Mouse (Mus musculus) 3T3-L1 (cell line): ENCODE results near the gene Specc1.
"Not testable (repeated sequence)": the region's sequence is repeated elsewhere in the genome, so short reads cannot be mapped to it uniquely, and the experiment has no call there.

ENCODE experiments used
- DNase-seq: peaks from one replicate; pipeline ENCODE4 v3.0.0-alpha.2; 2015; ENCODE audit warnings: low read depth, low spot score

The Specc1 gene

DNA sequence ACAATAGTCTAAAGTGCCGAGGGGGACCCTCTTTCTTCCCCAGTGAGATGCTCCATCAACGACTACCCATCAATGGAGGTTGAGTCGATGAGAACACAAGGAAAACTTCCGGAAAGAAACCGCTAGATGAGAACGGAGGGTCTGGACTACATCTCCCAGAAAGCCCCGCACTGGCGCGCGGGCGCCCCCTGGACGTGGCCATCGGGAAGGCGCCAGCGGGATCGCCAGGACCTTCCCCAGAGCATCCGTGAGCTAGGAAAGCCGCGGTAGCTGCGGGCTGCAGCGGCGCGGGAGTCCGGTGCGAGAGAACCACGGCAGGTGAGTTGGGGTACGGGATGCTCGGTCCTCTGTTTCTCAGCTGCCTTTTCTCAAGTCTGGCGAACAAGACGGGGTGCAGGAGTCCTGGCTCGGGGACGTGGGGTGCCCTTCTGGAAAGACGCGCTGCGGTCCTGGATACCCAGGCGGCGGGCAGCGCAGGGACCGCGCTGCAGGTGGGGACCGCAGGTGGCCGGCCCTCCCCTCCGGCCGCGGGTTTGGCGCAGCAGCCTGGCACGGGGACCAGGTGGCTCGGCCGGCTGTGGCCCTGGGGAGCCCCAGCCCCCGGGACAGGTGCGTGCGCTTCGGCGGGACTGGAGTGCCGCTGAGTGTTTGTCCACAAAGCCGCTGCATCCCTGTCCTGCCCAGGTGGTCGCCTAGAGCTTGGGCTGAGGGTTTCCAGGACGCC lies at the start of gene Specc1:
Gene Specc1 (plus strand): TSS at position 192 of the 724 bp plus-strand sequence.
- peak; percentile 87 for DNase-seq

DNA sequence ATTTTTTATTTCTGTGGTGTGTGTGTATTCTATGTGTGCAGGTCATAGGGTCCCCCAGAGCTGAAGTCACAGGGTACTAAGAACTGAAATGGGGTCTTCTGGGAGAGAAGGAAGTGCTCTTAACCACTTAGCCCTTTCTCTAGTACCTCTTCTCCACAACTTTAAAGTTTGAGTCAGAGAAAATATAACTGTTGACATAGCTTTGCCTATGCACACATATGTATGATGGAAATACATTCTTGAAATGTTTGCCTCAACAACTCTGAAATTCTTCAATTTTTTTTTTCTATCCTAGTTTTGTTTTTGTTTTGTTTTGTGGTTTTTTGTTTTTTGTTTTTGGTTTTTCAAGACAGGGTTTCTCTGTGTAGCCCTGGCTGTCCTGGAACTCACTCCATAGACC lies 48.2 kb upstream of the Specc1 start:
- no peak for DNase-seq

DNA sequence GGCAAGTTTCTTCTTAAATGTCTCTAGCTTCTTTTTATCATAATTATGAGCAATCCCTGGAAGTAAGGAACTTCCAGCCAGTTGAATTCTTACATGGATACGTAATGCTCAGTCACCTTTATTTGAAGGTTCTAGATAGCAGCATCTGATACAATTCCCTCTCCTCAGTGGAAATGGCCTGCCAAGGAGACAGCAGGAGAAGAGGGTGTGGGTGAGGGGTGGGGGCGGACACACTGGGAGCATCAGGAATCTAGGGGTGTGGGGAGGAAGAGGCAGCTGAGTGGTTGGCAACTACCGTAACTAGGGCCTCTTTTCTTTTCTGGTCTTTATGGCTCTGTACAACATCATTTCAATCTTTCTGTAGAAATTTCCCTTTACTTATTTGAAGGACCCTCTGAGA lies 36.9 kb upstream of the Specc1 start:
- DNase-seq: no peak

DNA sequence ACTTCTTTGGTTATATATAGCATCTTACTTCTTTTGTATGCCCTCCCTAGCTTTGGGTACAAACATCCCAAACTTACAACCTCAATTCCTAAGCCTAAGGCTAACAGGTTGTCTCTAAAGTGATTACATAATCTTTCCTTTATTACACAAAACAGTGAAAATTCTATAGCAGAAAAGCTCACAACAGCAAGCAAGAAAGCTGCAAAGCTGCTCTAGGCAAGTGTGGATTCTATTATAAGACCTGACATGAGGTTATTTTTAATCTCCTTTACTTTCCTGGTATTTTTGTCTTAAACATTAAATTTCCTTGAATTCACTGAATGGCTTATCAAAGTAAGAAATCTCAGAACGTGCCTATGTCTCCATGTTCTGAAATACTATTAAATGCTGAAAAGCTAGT lies 33.3 kb upstream of the Specc1 start:
- no peak for DNase-seq

DNA sequence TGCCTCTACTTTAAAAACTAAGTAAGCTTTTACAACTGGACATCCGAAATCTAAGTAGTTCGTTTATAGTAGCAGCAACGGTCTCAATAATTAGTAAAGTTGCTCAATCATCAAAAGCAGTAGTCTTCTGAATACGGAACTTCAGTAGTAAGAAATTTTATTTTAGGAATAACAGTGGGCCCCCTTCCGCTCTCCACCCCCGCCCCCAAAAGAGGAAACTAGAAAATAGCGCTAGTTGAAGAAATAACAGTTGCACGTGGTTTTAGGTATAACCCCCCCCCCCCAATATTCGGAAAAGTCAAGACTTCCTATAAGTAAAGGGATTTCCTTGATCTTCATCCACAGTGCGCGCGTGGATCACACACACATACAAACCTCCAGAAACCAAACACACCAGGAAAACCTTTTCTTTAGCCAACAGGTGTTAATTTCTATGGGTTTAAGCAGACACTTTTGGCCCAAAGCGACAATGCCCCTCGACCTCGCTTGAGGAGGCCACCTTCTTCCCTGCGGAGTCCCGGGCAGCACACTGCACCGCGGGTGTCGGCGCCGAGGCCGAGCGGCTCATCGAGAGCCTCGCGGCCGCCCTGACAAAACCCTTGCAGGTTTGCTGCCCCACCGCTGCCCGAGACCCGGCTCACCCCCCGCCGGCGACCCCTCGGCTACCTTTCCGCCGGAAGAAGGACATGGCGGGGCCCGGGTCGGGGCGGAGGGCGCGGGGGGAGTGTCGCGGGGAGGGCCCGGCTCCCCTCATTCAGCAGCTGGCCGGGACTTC lies 27.1 kb upstream of the Specc1 start:
- peak; percentile 32 for DNase-seq

DNA sequence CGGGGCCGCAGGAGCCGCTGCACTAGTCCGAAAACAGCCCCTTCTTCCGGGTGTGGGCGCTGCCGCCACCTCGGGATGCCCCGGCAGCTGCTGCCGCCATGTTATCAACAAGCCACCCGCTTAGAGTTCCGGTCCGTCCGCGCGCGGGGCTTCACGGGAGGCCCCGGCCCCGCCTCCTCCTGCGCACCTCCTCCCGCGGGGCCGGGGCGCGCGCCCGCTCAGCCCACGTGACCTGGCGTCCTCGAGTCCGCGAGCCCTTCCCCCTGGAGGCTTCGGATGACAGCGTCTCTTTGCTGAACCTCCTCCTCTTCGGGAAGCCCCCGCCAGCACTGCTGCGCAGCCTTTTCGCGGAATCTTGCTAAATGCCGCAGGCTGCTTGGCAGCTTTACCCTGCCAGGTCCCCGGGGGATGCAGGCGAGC lies 26.5 kb upstream of the Specc1 start, which contains the start of gene Akap10:
Gene Akap10 (minus strand): TSS at position 155 of the 420 bp plus-strand sequence.
- DNase-seq: peak; percentile 94

DNA sequence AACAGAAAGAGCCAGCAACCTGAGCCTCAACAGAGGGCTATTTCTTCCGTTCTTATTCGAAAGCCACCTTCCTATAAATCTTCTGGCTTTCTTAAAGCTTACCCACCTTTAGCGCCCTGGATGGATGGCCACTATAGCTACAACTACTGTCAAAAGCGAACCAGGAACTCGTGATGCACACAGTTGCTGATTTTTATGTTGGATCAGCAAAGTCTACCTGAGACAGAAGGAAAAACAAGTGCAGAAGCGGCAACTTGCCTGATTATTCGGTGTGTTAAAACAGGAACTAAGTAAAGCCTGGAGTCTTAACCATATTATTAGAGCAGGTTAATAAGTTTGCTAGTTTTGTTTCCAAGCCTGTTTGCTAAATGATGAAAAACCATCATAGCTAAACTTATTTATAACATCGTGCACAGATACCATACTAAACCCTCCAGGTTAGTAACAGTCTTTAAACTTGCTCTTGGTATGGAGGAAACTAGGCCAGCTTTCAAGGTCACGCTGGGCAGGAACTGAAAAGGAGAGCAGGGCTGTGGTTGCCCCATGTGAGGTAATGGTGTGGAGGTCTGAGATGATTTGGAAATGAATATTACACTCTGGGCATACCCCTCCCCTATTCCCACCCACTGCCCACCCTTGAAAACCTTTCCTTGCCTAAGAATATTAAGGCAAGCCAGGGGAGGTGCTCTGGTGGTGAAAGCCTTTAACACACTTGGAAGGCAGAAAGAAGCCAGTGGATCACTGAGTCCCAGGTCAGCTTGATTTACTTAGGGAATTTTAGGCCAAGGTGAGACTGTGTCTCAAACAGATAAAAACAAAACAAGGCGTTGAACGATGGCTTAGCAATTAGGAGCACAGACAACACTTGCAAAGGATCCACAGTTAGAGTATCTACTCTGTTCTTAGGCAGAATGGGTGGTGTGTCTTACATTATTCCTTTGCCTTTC lies 25.6 kb upstream of the Specc1 start:
- no peak for DNase-seq

DNA sequence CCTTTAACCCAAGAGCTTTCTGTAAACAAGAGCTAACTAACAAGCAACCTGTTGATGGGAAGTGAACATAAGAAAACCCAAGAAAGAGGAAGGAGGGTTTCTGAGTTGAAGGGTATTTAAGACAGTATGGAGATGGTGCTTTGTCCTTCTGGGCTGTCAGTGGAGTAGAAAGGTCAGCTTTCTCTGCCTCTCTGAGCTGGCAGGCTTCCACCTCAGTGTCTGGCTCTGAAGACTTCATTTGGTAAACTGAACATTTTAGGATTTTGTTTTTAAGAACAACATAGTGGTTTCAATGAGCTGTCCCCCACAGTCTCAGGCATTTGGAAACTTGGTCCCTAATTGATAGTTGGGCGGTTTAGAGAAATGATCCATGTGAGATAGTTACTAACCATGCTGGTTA lies 18.8 kb upstream of the Specc1 start:
- DNase-seq: no peak

DNA sequence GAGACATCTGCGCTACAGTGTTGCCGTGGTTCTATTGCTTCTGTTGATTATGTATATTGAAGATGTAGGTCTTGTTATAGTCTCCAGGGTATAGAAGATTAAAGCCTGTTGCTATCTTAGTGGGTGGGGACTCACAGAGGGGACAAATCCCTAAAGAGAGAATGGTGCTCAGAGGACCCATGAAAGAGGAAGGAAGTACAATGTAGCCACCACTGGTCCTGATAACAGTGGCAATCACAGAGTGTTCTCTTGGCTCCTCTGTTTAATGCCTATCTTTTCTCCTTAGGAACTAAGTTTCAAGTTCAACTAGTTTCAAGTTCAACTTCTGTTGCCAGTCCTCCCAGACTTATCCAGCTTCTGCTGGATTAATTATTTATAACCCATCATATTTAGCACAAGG lies 13.7 kb upstream of the Specc1 start:
- DNase-seq: no peak

DNA sequence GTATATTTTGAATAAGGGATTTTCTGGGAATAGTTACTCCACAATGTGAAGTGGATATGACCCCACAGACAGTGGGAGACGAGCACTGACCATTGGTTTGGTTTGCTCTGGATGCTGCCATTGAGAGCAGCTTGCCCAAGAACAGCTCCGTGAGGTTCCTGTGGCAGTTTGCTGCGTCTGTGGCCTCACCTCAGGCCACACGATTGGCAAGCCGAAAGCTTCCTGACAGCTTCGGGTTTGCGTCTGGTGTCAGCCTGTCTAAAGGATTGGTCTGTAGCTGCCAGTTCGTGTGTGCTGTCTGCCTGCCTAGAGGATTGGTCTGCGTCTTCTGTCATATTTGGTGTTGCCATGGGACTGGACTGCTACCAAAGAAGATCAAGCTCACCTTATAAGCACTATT lies 12.1 kb upstream of the Specc1 start:
- DNase-seq: no peak

DNA sequence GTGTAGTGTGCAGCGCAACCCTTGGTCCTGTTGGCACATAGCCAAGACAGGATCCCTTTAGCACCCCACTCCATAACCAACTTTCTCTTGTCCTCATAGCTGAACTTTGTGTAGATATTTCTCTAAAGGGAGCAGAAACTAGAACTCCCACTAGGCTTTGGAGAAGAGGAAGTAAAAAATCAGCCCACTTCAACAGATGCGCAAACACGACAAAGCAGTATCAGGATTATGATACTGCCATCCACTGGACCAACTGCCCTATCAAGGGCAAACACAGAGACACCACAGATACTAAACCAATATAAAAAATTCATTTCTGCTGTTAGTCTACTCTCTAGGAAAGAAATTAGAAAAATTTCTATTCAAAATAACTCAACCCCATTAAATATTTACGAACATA lies 10.0 kb upstream of the Specc1 start:
- DNase-seq: no peak

DNA sequence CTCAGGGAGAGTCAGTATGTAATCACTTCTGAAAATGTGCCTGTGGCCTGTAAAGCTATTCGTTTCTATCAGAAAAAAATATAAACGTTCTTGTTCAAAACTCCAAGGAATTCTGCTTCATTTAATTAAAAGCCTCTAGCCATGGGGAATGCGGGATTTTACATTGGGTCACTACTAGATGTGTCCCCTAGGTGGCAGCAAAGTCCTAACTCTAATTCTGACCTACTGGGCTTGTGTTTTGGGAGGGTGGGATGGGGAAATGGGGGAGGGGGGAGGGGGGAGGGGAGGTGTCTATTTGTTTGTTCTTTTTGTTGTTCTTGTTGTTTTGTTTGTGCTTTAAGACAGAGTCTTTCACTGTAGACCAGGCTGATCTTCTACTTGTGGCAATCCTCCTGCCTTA lies 7.2 kb upstream of the Specc1 start:
- peak; percentile 78 for DNase-seq

DNA sequence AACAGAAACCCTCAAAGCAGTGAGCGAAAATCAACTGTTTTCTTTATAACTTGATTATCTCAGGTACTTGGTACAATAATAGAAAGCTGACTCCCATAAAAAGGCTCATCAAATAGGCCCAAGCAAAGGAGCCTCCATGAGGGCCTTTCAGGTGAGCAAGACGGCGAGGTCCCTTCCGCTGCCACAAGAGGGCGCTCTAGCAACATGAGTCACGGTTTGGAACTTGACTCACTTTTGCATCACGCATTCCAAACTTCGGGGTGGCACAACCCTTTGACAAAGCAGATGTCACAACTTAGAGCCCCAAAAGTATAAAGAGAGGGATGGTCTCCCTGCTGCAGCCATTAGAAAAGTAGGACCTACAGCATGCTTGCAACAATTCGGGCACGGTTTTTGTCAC lies 5.9 kb upstream of the Specc1 start:
- DNase-seq: peak; percentile 88

DNA sequence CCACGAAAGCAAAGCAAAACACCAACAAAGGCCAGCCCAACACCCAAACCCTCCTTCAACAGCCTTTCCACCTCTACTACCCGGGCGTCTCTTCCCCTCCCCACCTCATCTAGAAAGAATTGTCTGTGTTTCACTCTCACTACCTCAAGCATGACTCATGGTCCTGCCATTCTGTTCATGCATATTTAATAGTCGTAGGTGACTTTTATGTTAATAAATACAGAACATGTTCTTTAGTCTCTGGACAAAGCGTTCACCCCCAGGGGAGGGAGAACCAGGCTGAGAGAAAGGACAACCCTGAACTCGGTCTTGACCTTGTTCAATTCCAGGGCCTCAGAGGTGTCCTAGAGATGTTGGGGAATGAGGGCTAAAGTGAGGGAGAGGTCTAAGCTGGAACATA lies 1.4 kb upstream of the Specc1 start:
- DNase-seq: peak; percentile 54

DNA sequence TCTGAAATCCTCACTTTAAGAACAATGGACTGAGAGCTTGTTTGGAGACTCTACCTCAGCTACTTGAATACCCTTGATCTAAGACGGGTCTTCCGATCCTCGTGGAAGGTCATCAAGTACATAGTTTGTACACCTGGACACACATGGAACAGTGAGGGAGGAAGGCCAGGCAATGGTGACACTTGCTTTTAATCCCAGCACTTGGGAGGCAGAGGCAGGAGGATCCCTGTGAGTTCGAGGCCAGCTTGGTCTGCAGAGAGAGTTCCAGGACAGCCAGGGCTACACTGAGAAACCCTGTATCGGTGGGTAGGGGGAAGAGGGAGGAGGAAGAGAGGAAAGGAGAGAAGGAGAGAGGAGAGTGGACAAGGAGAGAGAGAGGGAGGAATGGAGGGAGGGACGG lies 612 bp upstream of the Specc1 start:
- DNase-seq: no peak

DNA sequence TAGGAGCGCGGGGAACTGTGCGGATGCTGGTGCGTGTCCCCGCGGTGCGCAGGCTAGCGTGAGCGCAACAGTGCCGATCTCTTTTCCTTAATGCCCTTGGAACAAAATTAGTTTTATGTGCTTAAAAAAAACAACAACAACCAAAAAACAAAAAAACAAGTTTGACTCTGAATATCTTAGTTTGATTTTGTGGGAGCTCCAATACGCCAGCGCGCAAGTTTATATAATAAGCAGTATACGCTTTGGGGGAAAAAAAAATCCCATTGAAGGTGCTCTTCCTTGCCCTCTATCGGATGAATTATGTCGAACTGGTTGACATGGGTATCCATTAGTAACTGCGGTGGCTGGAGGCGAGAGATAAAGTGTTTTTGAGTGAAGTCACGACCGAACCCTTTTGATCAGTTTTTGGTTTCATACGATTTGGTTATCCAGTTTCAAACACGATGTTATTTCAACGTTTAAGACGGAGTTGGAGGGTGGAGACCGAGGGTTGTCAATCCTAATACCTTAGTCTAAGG lies 792 bp downstream of the Specc1 start:
- DNase-seq: no peak

DNA sequence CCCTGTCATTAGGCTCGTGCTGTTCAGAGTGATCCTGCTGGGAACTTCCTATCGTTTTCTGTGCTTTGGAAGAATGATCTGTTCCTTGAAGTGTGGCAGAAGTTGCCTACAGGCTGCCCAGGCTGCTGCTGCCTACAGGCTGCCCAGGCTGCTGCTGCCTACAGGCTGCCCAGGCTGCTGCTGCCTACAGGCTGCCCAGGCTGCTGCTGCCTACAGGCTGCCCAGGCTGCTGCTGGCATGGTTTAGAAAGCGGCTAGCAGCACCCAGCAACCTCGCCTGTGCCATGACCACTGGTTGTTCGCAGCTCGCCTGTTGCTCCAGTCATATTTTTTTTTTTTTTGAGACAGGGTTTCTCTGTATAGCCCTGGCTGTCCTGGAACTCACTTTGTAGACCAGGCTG lies 2.1 kb downstream of the Specc1 start:
- DNase-seq: not testable (repeated sequence)

DNA sequence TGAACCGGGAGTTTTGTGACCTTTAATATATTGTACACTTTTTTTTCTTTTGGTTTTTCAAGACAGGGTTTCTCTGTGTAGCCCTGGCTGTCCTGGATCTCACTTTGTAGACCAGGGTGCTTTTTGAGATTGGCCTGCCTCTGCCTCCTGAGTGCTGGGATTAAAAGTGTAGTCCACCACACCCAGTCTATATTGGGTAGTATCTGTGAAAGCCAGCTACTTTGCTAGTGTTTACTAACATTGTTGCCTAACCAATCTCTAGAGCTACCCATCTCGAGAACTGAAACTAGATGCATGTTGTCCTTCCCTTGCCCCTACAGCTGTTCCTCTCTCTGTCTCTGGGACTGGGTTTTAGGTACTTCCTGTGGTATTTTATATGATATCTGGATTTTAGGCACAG lies 3.5 kb downstream of the Specc1 start:
- DNase-seq: no peak

DNA sequence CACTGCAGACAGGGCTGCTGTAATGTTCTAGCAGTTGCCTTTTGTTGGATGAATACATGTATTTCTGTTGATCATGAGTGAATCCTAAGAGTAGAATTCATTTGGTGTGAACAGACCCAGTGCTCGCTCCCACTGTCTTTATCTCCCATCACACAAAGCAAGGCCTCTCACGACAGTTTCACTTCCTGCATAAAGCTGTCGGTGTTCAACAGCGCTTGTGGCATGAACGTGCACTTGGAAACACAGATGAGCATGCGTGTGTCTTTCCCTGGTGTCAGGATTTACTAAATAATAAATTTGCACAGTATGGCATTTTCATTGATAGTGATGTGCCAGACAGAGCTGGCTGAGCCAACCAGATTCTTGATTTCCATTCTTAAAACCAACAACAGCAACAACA lies 6.1 kb downstream of the Specc1 start:
- DNase-seq: no peak

DNA sequence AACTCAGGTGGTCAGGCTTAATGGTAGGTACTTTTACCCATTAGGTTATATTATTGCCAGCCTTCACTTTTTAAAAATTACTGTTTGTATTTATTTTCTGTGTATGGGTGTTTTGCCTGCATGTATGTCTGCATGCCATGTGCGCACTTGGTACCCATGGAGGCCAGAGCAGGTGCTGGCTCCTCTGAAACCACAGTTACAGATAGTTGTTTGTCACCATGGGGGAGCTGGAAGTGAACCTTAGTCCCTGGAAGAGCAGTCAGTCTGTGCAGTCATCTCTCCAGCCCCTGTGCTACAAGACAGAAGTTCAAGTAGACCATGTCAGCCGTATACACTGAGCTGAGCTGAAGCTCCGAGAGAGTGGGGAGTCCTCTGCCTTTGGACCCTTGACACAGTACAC lies 6.6 kb downstream of the Specc1 start:
- no peak for DNase-seq

DNA sequence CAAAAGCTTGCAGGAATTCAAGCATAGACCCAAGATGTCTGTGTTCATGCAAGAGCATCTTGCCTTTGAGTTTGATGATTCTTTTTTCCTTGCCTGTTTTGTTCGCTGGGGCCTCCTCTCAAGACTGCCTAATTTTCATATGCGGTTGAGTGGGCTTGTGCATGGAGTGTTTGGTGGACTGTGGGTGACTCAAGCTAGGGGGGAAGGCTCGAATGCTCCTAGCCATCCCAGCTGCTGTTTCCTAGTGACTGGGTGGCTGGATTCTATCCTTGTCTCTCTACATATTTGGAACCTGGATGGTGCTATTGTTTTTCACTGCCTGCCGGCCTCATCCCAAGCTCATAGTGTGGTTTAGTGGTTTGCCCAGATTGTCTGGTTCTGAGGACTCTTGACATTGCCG lies 8.0 kb downstream of the Specc1 start:
- no peak for DNase-seq

DNA sequence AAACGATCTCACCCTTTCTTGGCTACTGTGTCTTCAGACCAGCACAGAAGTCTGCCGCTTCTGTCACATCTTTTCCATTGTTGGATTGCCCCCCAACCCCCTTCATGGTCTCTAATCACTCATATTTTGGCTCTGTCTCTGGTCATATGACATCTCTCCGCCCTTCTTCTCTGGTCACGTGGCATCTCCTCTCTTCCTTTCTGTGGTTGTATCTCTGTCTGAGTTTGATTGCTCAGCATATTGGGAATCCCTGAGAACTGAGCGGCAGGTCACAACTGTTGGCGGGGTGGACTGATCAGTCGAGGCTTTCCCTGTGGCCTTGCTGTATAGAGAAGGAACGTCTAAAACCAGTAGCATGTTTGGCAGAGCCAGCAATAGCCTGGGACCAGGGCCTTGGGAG lies 10.5 kb downstream of the Specc1 start:
- DNase-seq: no peak
